Mouse (Mus musculus): ENCODE data around the gene BC055324. TPM values are rescaled to one million over a fixed set of nuclear protein-coding genes. Genes with fewer than 3 reads are reported as not detected.

Gene BC055324
- total and polyA plus RNA-seq, 3 experiments, result 19.2 to 21.4 TPM; not detected in 1

DNA sequence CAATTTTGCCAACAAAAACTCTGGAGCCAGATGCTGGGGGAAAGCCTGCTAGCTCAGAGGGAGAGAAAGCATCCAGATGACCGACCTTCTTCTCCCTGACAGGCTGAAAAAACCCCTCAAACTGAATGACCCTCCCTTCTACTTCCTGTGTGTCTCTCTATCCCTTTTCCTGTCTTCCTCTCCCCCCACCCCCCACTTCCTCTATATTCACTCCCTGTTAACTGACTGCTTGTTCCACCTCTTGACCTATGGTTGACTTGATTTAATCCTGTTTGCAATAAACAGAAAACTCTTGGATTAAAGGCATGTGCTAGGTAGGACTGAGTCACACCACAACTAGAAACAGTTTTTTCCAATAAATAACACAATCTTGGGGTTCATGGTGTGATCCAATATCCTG lies 20.0 kb upstream of the BC055324 start:
- Histone ChIP-seq H3K27ac (ENCODE audit: control insufficient read depth, low read depth, low read length) (no peak overlapping the region), H3K4me1 (ENCODE audit: control insufficient read depth in 1 of 2, insufficient read depth in 2 of 2, low read length in 2 of 2) (no peaks in the 10 kb centered on the region), H3K4me3 (ENCODE audit: control insufficient read depth in 1 of 2, insufficient read depth in 1 of 2, low read depth in 2 of 2, low read length in 2 of 2) (no peak overlapping the region), H3K79me2 (ENCODE audit: control insufficient read depth, insufficient read depth, low read length, poor library complexity) (no peaks in the 10 kb centered on the region), H3K27me3 (ENCODE audit: control insufficient read depth in 1 of 2, insufficient read depth in 2 of 2, low read length in 2 of 2) (peaks cover 2 to 20% of the 10 kb centered on the region in 2 experiments; a peak in 3 of 4 replicates), H3K36me3 (ENCODE audit: control insufficient read depth in 1 of 2, insufficient read depth in 2 of 2, low read length in 2 of 2) (no peaks in the 10 kb centered on the region), H3K9me3 (replicated peaks; ENCODE audit: insufficient read depth, low read length) (no peaks in the 10 kb centered on the region), H3K9ac (ENCODE audit: control insufficient read depth, low read depth, low read length, poor library complexity, severe bottlenecking) (no peak overlapping the region)
- DNase-seq (ENCODE audit: low read depth, low spot score), result no peak
- TF ChIP-seq E2F4 (IDR thresholded peaks at IDR 0.05; ENCODE audit: borderline replicate concordance, low read depth, low read length), result no peak
- TF ChIP-seq USF1 (IDR thresholded peaks at IDR 0.05; ENCODE audit: low read depth, low read length), result no peak
- TF ChIP-seq ZNF384 (IDR thresholded peaks at IDR 0.05; ENCODE audit: low read depth, low read length), result no peak

DNA sequence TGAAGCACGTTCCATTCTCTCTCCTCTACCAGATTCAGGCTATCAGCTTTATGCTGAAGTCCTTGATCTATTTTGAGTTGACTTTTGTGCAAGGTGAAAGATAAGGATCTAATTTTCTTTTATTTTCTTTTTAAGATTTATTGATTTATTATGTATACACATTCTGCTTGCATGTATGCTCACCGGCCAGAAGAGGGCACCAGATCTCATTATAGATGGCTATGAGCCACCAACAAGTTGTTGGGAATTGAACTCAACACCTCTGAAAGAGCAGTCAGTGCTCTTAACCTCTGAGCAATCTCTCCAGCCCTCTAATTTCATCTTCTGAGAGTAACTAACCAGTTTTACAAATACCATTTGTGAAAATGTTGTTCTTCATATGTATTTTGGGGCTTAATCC lies 14.6 kb upstream of the BC055324 start:
- DNase-seq (ENCODE audit: low read depth, low spot score), result no peak
- no peak overlapping the region for H3K27ac ChIP-seq (ENCODE audit: control insufficient read depth, low read depth, low read length)
- H3K27me3 ChIP-seq (ENCODE audit: control insufficient read depth in 1 of 2, insufficient read depth in 2 of 2, low read length in 2 of 2), result peaks cover 0 to 9% of the 10 kb centered on the region in 2 experiments; a peak in 2 of 4 replicates
- no peaks in the 10 kb centered on the region for H3K9me3 ChIP-seq (replicated peaks; ENCODE audit: insufficient read depth, low read length)
- no peaks in the 10 kb centered on the region for H3K36me3 ChIP-seq (ENCODE audit: control insufficient read depth in 1 of 2, insufficient read depth in 2 of 2, low read length in 2 of 2)
- no peak overlapping the region for H3K9ac ChIP-seq (ENCODE audit: control insufficient read depth, low read depth, low read length, poor library complexity, severe bottlenecking)
- H3K79me2 ChIP-seq (ENCODE audit: control insufficient read depth, insufficient read depth, low read length, poor library complexity), result no peaks in the 10 kb centered on the region
- no peak overlapping the region for H3K4me3 ChIP-seq (ENCODE audit: control insufficient read depth in 1 of 2, insufficient read depth in 1 of 2, low read depth in 2 of 2, low read length in 2 of 2)
- TF ChIP-seq RAD21 (IDR thresholded peaks at IDR 0.05; ENCODE audit: low read depth, low read length) (peak; percentile 30), SMC3 (IDR thresholded peaks at IDR 0.05; ENCODE audit: low read depth, low read length) (peak; percentile 44), CTCF (IDR thresholded peaks at IDR 0.05 in 2 of 3, conservative IDR thresholded peaks at IDR 0.05 in 1 of 3; ENCODE audit: control insufficient read depth in 1 of 3, insufficient read depth in 1 of 3, low read depth in 2 of 3, low read length in 3 of 3, poor library complexity in 1 of 3, severe bottlenecking in 1 of 3) (peak in 2 of 3 experiments; percentile 12 to 39; a peak in 3 of 6 replicates), E2F4 (IDR thresholded peaks at IDR 0.05; ENCODE audit: borderline replicate concordance, low read depth, low read length) (no peak)
- no peaks in the 10 kb centered on the region for H3K4me1 ChIP-seq (ENCODE audit: control insufficient read depth in 1 of 2, insufficient read depth in 2 of 2, low read length in 2 of 2)

DNA sequence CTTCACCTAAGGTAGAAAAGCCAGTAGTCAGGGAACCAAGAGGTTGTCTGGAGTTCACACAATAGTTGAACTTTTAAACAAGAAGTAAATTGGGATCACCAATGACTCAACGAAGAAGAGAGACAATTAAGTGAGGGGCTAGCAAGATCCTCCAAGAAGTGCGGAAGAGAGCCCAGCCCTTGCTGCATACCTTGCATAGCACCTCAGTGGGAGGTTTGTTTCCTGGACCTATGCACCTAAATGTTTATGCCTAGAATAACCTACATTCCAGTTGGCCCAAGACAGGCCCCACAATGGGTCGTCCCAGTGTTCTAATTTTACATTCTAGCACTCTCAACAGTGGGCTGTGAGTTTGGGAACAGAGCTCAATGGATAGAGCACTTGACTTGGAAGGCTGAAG lies 9.7 kb upstream of the BC055324 start:
- H3K9me3 ChIP-seq (replicated peaks; ENCODE audit: insufficient read depth, low read length), result no peaks in the 10 kb centered on the region
- H3K4me3 ChIP-seq (ENCODE audit: control insufficient read depth in 1 of 2, insufficient read depth in 1 of 2, low read depth in 2 of 2, low read length in 2 of 2), result no peak overlapping the region
- no peak for DNase-seq (ENCODE audit: low read depth, low spot score)
- no peak for TF ChIP-seq KAT2A (conservative IDR thresholded peaks at IDR 0.05; ENCODE audit: low read depth, low read length)
- no peak for TF ChIP-seq HCFC1 (IDR thresholded peaks at IDR 0.05; ENCODE audit: low read depth, low read length)
- no peak overlapping the region for H3K9ac ChIP-seq (ENCODE audit: control insufficient read depth, low read depth, low read length, poor library complexity, severe bottlenecking)
- H3K36me3 ChIP-seq (ENCODE audit: control insufficient read depth in 1 of 2, insufficient read depth in 2 of 2, low read length in 2 of 2), result peaks cover 0 to 4% of the 10 kb centered on the region in 2 experiments; a peak in 1 of 4 replicates
- H3K27ac ChIP-seq (ENCODE audit: control insufficient read depth, low read depth, low read length), result no peak overlapping the region
- H3K79me2 ChIP-seq (ENCODE audit: control insufficient read depth, insufficient read depth, low read length, poor library complexity), result no peaks in the 10 kb centered on the region
- H3K4me1 ChIP-seq (ENCODE audit: control insufficient read depth in 1 of 2, insufficient read depth in 2 of 2, low read length in 2 of 2), result no peaks in the 10 kb centered on the region; a peak in 2 of 4 replicates
- H3K27me3 ChIP-seq (ENCODE audit: control insufficient read depth in 1 of 2, insufficient read depth in 2 of 2, low read length in 2 of 2), result no peaks in the 10 kb centered on the region

Data from MEL (cell line).